Mouse (Mus musculus): Measurements from ENCODE around the gene Jag2. TPM values are rescaled to one million over a fixed set of nuclear protein-coding genes. Genes with fewer than 3 reads are reported as not detected.
A peak's percentile ranks its signal among the peaks of the same experiment; 100 is the strongest.

Jag2 gene
- 23.0 and 24.4 TPM in 2 replicates for polyA plus RNA-seq (2012; rRNA removed)

GRCm38 (mm10) chr12:112929562-112930352, at the start of gene Jag2:
Gene Jag2, minus strand, starts transcription at chr12:112929776.
- peak within 1 kb of the TSS; percentile 31 for H3K4me3 ChIP-seq (replicated peaks; ENCODE audit: insufficient read depth, low read depth, low read length)
- no peak within 1 kb of the TSS for H3K27ac ChIP-seq (ENCODE audit: insufficient read depth, low read length)
- TF ChIP-seq CTCF (IDR thresholded peaks at IDR 0.05; ENCODE audit: borderline replicate concordance, insufficient read depth, low read depth, low read length): no peak
- no peak for TF ChIP-seq POLR2A (IDR thresholded peaks at IDR 0.05; ENCODE audit: borderline replicate concordance, insufficient read depth, low read length)
- H3K27me3 ChIP-seq (ENCODE audit: control insufficient read depth, insufficient read depth, low read length): no peaks in the 10 kb centered on the region; the same call in 1 of the 2 replicates
- DNase-seq: peak; percentile 46 to 56
- WGBS: 4% methylated on average over 85 of the region's 85 CpGs
- H3K4me1 ChIP-seq (ENCODE audit: control insufficient read depth, insufficient read depth, low read length): peaks cover 8% of the 10 kb centered on the region; the same call in 1 of the 2 replicates

DNA sequence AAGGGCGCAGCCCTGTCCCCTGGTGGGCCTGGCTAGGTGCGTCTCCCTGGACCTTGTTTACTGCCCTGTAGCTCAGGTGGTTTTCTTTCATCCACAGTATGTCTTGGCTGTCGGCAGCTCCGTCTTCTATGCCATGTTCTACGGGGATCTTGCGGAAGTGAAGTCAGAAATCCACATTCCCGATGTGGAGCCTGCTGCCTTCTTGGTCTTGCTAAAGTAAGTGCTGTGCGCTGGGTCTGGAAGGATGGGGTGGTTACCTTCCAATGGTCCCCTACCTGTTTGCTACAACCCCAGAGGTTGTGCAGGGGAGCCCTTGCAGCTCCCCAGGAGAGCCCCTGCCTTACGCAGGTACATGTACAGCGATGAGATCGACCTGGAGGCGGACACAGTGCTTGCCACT, 47.6 kb upstream of the Jag2 start:
- no peak for DNase-seq
- peak overlapping the region; percentile 84 for H3K4me3 ChIP-seq (replicated peaks; ENCODE audit: insufficient read depth, low read depth, low read length)
- peaks cover 21% of the 10 kb centered on the region for H3K4me1 ChIP-seq (ENCODE audit: control insufficient read depth, insufficient read depth, low read length)
- H3K27me3 ChIP-seq (ENCODE audit: control insufficient read depth, insufficient read depth, low read length): no peaks in the 10 kb centered on the region
- H3K27ac ChIP-seq (ENCODE audit: insufficient read depth, low read length): peak overlapping the region; percentile 90
- TF ChIP-seq CTCF (IDR thresholded peaks at IDR 0.05; ENCODE audit: borderline replicate concordance, insufficient read depth, low read depth, low read length) (no peak), POLR2A (IDR thresholded peaks at IDR 0.05; ENCODE audit: borderline replicate concordance, insufficient read depth, low read length) (no peak)
- 17% methylated on average over 12 of the region's 12 CpGs for WGBS

GRCm38 (mm10) chr12:112976371-112977073, 46.9 kb upstream of the Jag2 start, which contains the start of gene Btbd6:
Gene Btbd6, plus strand, starts transcription at chr12:112976482.
- TF ChIP-seq CTCF (IDR thresholded peaks at IDR 0.05; ENCODE audit: borderline replicate concordance, insufficient read depth, low read depth, low read length) (peak; percentile 51), POLR2A (IDR thresholded peaks at IDR 0.05; ENCODE audit: borderline replicate concordance, insufficient read depth, low read length) (peak; percentile 87)
- under 1% methylated on average over 72 of the region's 80 CpGs for WGBS
- Histone ChIP-seq H3K27ac (ENCODE audit: insufficient read depth, low read length) (peak within 1 kb of the TSS; percentile 90), H3K4me1 (ENCODE audit: control insufficient read depth, insufficient read depth, low read length) (peaks cover 21% of the 10 kb centered on the region), H3K4me3 (replicated peaks; ENCODE audit: insufficient read depth, low read depth, low read length) (peak within 1 kb of the TSS; percentile 84), H3K27me3 (ENCODE audit: control insufficient read depth, insufficient read depth, low read length) (no peaks in the 10 kb centered on the region)
- peak; percentile 93 to 95 for DNase-seq

- no peaks in the 10 kb centered on the region for H3K27me3 ChIP-seq (ENCODE audit: control insufficient read depth, insufficient read depth, low read length)
- WGBS: 86% methylated on average over 9 of the region's 9 CpGs
- DNase-seq: no peak
- H3K4me3 ChIP-seq (replicated peaks; ENCODE audit: insufficient read depth, low read depth, low read length): no peak overlapping the region
- TF ChIP-seq POLR2A (IDR thresholded peaks at IDR 0.05; ENCODE audit: borderline replicate concordance, insufficient read depth, low read length): no peak
- peaks cover 21% of the 10 kb centered on the region for H3K4me1 ChIP-seq (ENCODE audit: control insufficient read depth, insufficient read depth, low read length)
- no peak overlapping the region for H3K27ac ChIP-seq (ENCODE audit: insufficient read depth, low read length)
Observed at GRCm38 (mm10) chr12:112974736-112975135, 45.2 kb upstream of the Jag2 start.

GRCm38 (mm10) chr12:112969616-112970015, 40.0 kb upstream of the Jag2 start:
- peaks cover 13% of the 10 kb centered on the region for H3K4me1 ChIP-seq (ENCODE audit: control insufficient read depth, insufficient read depth, low read length)
- H3K4me3 ChIP-seq (replicated peaks; ENCODE audit: insufficient read depth, low read depth, low read length): no peak overlapping the region
- DNase-seq: no peak
- 72% methylated on average over 6 of the region's 6 CpGs for WGBS
- H3K27ac ChIP-seq (ENCODE audit: insufficient read depth, low read length): no peak overlapping the region
- TF ChIP-seq CTCF (IDR thresholded peaks at IDR 0.05; ENCODE audit: borderline replicate concordance, insufficient read depth, low read depth, low read length) (no peak), POLR2A (IDR thresholded peaks at IDR 0.05; ENCODE audit: borderline replicate concordance, insufficient read depth, low read length) (no peak)
- H3K27me3 ChIP-seq (ENCODE audit: control insufficient read depth, insufficient read depth, low read length): no peaks in the 10 kb centered on the region

GRCm38 (mm10) chr12:112968943-112969342, 39.4 kb upstream of the Jag2 start:
- 56% methylated on average over 8 of the region's 8 CpGs for WGBS
- Histone ChIP-seq H3K27me3 (ENCODE audit: control insufficient read depth, insufficient read depth, low read length) (no peaks in the 10 kb centered on the region), H3K4me1 (ENCODE audit: control insufficient read depth, insufficient read depth, low read length) (peaks cover 13% of the 10 kb centered on the region), H3K4me3 (replicated peaks; ENCODE audit: insufficient read depth, low read depth, low read length) (no peak overlapping the region), H3K27ac (ENCODE audit: insufficient read depth, low read length) (no peak overlapping the region)
- no peak for TF ChIP-seq CTCF (IDR thresholded peaks at IDR 0.05; ENCODE audit: borderline replicate concordance, insufficient read depth, low read depth, low read length)
- DNase-seq: no peak

DNA sequence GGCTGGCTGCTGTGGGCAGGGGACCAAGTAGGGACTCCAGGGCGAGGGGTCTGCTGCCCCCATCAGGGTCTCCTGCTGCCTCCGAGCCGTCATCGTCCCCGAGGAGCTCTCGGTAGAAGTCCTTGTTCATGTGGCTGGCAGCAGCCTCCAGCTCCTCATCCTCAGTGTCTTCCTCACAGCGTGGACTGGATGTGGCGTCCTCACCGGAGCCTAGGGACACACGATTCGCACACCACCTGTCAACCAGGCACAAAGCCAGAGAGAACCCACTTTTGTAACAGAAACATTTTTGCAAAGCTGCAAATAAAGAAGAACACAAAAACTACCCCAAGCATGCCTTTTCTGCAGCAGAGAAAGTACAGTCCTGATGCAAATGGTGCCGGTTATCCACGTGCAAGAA, 36.2 kb upstream of the Jag2 start:
- no peak for TF ChIP-seq POLR2A (IDR thresholded peaks at IDR 0.05; ENCODE audit: borderline replicate concordance, insufficient read depth, low read length)
- TF ChIP-seq CTCF (IDR thresholded peaks at IDR 0.05; ENCODE audit: borderline replicate concordance, insufficient read depth, low read depth, low read length): no peak
- peaks cover 29% of the 10 kb centered on the region for H3K4me1 ChIP-seq (ENCODE audit: control insufficient read depth, insufficient read depth, low read length)
- H3K27ac ChIP-seq (ENCODE audit: insufficient read depth, low read length): no peak overlapping the region
- no peaks in the 10 kb centered on the region for H3K27me3 ChIP-seq (ENCODE audit: control insufficient read depth, insufficient read depth, low read length)
- peak; percentile 48 to 56 for DNase-seq
- no peak overlapping the region for H3K4me3 ChIP-seq (replicated peaks; ENCODE audit: insufficient read depth, low read depth, low read length)
- 26% methylated on average over 13 of the region's 13 CpGs for WGBS

- Histone ChIP-seq H3K27ac (ENCODE audit: insufficient read depth, low read length) (peak overlapping the region; percentile 37), H3K27me3 (ENCODE audit: control insufficient read depth, insufficient read depth, low read length) (no peaks in the 10 kb centered on the region), H3K4me1 (ENCODE audit: control insufficient read depth, insufficient read depth, low read length) (peaks cover 35% of the 10 kb centered on the region), H3K4me3 (replicated peaks; ENCODE audit: insufficient read depth, low read depth, low read length) (no peak overlapping the region)
- no peak for DNase-seq
- TF ChIP-seq CTCF (IDR thresholded peaks at IDR 0.05; ENCODE audit: borderline replicate concordance, insufficient read depth, low read depth, low read length) (no peak), POLR2A (IDR thresholded peaks at IDR 0.05; ENCODE audit: borderline replicate concordance, insufficient read depth, low read length) (no peak)
- WGBS: 28% methylated on average over 5 of the region's 5 CpGs
Observed at GRCm38 (mm10) chr12:112961872-112962271, 32.3 kb upstream of the Jag2 start.

Measured in cerebellum, adult 2 months (tissue).